Mouse (Mus musculus): ENCODE results near the gene Tnrc6a. TPM values are rescaled to one million over a fixed set of nuclear protein-coding genes. Genes with fewer than 3 reads are reported as not detected.

Gene Tnrc6a
- polyA plus RNA-seq, 1 experiment from 2014 or later = 44.8 TPM

DNA sequence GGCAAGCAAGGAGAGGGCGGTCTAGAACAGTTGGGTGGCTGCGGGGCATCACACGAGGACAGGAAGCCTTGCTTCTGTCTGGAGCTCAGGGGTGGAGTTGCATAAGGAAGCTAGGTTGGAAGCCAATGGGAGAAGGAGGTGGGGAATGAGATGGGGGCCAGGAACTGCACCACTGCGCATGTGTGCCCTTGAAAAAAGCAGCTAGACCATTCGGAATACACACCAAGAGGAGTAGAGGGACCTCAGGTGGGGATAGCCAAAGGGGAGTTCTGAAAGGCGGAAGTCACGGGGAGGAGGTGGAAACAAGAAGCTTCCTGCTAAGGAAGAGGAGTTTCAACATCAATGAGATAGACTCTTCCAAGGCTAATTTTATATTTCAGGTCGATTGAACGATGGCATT, 77.0 kb downstream of the Tnrc6a start:
- Histone ChIP-seq H3K27ac (ENCODE audit: low read depth, low read length) (no peak overlapping the region), H3K4me2 (no peak overlapping the region), H3K4me3 (ENCODE audit: low read depth, low read length) (no peak overlapping the region), H3K36me3 (ENCODE audit: control insufficient read depth, insufficient read depth, low read length) (no peaks in the 10 kb centered on the region), H3K9ac (ENCODE audit: low read depth, low read length) (no peak overlapping the region), H3K27me3 (ENCODE audit: control insufficient read depth, insufficient read depth, low read length) (no peaks in the 10 kb centered on the region), H3K4me1 (ENCODE audit: control insufficient read depth, insufficient read depth, low read length) (no peaks in the 10 kb centered on the region), H3K9me3 (replicated peaks; ENCODE audit: control insufficient read depth, low read length) (no peaks in the 10 kb centered on the region)
- 72% methylated on average over 9 of the region's 9 CpGs for WGBS (ENCODE audit: insufficient replicate concordance)
- ATAC-seq (replicated peaks; ENCODE audit: insufficient number of reproducible peaks, low FRiP score, low TSS enrichment) = no peak

DNA sequence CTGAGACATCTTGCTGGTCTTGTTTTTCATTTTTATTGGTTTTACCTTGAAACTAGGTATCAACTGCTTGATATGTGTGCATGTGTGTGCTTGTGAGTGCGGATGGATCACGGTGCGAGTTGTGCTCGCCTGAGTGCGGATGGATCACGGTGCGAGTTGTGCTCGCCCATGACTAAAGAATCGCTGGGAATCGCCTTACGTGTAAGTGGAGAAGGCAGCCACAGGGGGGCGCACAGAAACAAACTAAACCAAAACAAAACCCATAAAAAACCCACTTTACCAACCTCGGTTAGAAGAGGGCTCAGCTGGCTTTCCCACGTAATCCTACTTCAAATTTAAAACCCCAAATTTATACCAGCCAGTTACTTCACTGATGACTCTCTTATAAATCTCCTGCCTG, 81.6 kb downstream of the Tnrc6a start:
- WGBS (ENCODE audit: insufficient replicate concordance) = 28% methylated on average over 14 of the region's 14 CpGs

DNA sequence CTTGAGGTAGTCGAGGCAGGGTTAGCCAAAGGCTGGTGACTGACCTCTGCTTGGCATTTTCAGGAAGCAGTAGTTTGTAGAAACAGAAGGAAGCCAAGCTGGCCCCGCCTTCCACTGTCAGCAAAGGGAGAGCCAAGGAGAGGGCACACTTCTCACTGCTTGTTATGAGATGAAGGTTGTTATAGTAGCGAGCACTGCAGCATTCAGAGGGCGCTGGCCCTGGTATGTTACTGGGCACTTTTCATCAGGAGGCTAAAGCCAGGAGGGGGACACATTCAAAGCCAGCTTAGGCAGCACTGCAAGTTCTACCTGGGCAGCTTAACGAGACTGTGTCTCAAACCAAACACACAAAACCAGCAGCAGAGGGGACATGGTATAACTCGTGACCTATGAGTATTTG, 83.9 kb downstream of the Tnrc6a start:
- Histone ChIP-seq H3K4me3 (ENCODE audit: low read depth, low read length) (no peak overlapping the region), H3K27ac (ENCODE audit: low read depth, low read length) (no peak overlapping the region), H3K36me3 (ENCODE audit: control insufficient read depth, insufficient read depth, low read length) (no peaks in the 10 kb centered on the region), H3K9me3 (replicated peaks; ENCODE audit: control insufficient read depth, low read length) (no peaks in the 10 kb centered on the region), H3K27me3 (ENCODE audit: control insufficient read depth, insufficient read depth, low read length) (no peaks in the 10 kb centered on the region), H3K9ac (ENCODE audit: low read depth, low read length) (no peak overlapping the region), H3K4me1 (ENCODE audit: control insufficient read depth, insufficient read depth, low read length) (peaks cover 6% of the 10 kb centered on the region), H3K4me2 (no peak overlapping the region)
- 70% methylated on average over 6 of the region's 6 CpGs for WGBS (ENCODE audit: insufficient replicate concordance)
- no peak for ATAC-seq (replicated peaks; ENCODE audit: insufficient number of reproducible peaks, low FRiP score, low TSS enrichment)

More for the DNA sequence above, 81.6 kb downstream of the Tnrc6a start:
- H3K4me2 ChIP-seq = no peak overlapping the region
- H3K9me3 ChIP-seq (replicated peaks; ENCODE audit: control insufficient read depth, low read length) = no peaks in the 10 kb centered on the region
- H3K27me3 ChIP-seq (ENCODE audit: control insufficient read depth, insufficient read depth, low read length) = no peaks in the 10 kb centered on the region
- no peak overlapping the region for H3K27ac ChIP-seq (ENCODE audit: low read depth, low read length)
- H3K36me3 ChIP-seq (ENCODE audit: control insufficient read depth, insufficient read depth, low read length) = no peaks in the 10 kb centered on the region
- no peak for ATAC-seq (replicated peaks; ENCODE audit: insufficient number of reproducible peaks, low FRiP score, low TSS enrichment)
- H3K4me1 ChIP-seq (ENCODE audit: control insufficient read depth, insufficient read depth, low read length) = peaks cover 5% of the 10 kb centered on the region
- no peak overlapping the region for H3K4me3 ChIP-seq (ENCODE audit: low read depth, low read length)
- H3K9ac ChIP-seq (ENCODE audit: low read depth, low read length) = no peak overlapping the region

DNA sequence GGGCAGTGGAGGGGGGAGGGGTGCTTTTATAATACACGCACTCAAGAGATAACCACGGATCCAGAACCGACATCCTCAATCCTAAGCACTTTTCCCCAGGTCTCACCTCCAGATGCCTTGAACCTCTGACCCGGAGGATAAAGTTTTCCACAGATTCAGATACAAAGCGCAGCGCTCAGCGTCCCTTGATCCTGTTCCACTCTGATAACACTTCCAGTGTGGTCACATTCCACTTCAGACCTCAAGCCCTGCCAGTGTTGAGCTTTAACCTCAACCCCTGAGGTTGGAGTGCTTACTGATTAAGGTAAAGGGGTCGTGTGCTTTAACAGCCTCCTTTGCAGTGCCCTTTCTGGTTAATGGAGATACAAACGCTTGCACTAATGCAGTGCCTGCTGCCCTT, 86.2 kb downstream of the Tnrc6a start:
- Histone ChIP-seq H3K27ac (ENCODE audit: low read depth, low read length) (no peak overlapping the region), H3K4me3 (ENCODE audit: low read depth, low read length) (no peak overlapping the region), H3K9me3 (replicated peaks; ENCODE audit: control insufficient read depth, low read length) (no peaks in the 10 kb centered on the region), H3K9ac (ENCODE audit: low read depth, low read length) (no peak overlapping the region; the same call in 1 of the 2 replicates), H3K4me2 (no peak overlapping the region), H3K36me3 (ENCODE audit: control insufficient read depth, insufficient read depth, low read length) (no peaks in the 10 kb centered on the region), H3K4me1 (ENCODE audit: control insufficient read depth, insufficient read depth, low read length) (peaks cover 14% of the 10 kb centered on the region), H3K27me3 (ENCODE audit: control insufficient read depth, insufficient read depth, low read length) (no peaks in the 10 kb centered on the region)
- ATAC-seq (replicated peaks; ENCODE audit: insufficient number of reproducible peaks, low FRiP score, low TSS enrichment) = no peak
- WGBS (ENCODE audit: insufficient replicate concordance) = 15% methylated on average over 9 of the region's 9 CpGs

DNA sequence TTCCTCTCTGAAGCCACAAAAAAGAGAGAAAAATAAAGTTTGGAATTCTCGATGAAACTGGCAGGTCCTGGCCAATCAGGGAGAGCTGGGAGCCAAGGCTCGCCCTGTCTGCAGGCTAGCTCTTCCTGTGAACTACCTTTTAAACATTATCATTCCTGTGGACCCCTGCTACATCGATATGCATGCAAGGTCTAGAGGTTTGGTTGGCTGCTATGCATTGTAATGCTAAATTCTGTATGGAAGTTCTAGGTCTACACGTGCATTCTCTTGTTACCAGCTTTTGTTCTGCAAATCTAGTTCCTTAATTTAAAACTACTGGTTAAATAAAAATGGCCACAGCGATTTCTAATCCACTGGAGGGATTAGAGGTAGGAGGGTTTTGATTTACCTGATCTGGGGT, 87.8 kb downstream of the Tnrc6a start:
- Histone ChIP-seq H3K4me3 (ENCODE audit: low read depth, low read length) (no peak overlapping the region), H3K4me1 (ENCODE audit: control insufficient read depth, insufficient read depth, low read length) (peaks cover 14% of the 10 kb centered on the region), H3K36me3 (ENCODE audit: control insufficient read depth, insufficient read depth, low read length) (no peaks in the 10 kb centered on the region), H3K27ac (ENCODE audit: low read depth, low read length) (no peak overlapping the region), H3K27me3 (ENCODE audit: control insufficient read depth, insufficient read depth, low read length) (no peaks in the 10 kb centered on the region), H3K9ac (ENCODE audit: low read depth, low read length) (no peak overlapping the region), H3K4me2 (no peak overlapping the region), H3K9me3 (replicated peaks; ENCODE audit: control insufficient read depth, low read length) (no peaks in the 10 kb centered on the region)
- WGBS (ENCODE audit: insufficient replicate concordance) = 56% methylated on average over 5 of the region's 5 CpGs
- no peak for ATAC-seq (replicated peaks; ENCODE audit: insufficient number of reproducible peaks, low FRiP score, low TSS enrichment)

DNA sequence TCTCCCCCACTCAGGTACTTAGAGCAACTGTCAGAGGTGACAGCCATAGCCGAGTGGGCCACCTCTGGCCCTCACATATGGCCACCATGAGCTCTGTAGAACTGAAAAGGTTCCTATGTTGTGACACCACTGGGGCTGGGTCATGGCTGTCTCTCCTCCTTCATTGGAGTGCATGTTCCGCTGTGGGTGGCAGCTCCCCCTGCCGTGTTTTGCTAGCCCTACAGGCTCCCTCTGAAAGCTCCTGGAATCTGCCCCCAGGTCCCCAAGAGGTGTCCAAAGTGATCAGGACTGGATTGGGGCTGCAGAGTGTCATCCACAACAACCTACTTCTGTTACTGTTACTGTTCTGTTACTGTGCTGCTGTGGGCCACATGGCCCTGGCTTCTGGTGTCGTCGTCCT, 88.6 kb downstream of the Tnrc6a start:
- no peak overlapping the region for H3K27ac ChIP-seq (ENCODE audit: low read depth, low read length)
- WGBS (ENCODE audit: insufficient replicate concordance) = 80% methylated on average over 5 of the region's 5 CpGs
- ATAC-seq (replicated peaks; ENCODE audit: insufficient number of reproducible peaks, low FRiP score, low TSS enrichment) = no peak
- no peaks in the 10 kb centered on the region for H3K27me3 ChIP-seq (ENCODE audit: control insufficient read depth, insufficient read depth, low read length)
- H3K4me3 ChIP-seq (ENCODE audit: low read depth, low read length) = no peak overlapping the region
- no peak overlapping the region for H3K9ac ChIP-seq (ENCODE audit: low read depth, low read length)
- no peak overlapping the region for H3K4me2 ChIP-seq
- no peaks in the 10 kb centered on the region for H3K36me3 ChIP-seq (ENCODE audit: control insufficient read depth, insufficient read depth, low read length)
- no peaks in the 10 kb centered on the region for H3K9me3 ChIP-seq (replicated peaks; ENCODE audit: control insufficient read depth, low read length)
- H3K4me1 ChIP-seq (ENCODE audit: control insufficient read depth, insufficient read depth, low read length) = peaks cover 14% of the 10 kb centered on the region

DNA sequence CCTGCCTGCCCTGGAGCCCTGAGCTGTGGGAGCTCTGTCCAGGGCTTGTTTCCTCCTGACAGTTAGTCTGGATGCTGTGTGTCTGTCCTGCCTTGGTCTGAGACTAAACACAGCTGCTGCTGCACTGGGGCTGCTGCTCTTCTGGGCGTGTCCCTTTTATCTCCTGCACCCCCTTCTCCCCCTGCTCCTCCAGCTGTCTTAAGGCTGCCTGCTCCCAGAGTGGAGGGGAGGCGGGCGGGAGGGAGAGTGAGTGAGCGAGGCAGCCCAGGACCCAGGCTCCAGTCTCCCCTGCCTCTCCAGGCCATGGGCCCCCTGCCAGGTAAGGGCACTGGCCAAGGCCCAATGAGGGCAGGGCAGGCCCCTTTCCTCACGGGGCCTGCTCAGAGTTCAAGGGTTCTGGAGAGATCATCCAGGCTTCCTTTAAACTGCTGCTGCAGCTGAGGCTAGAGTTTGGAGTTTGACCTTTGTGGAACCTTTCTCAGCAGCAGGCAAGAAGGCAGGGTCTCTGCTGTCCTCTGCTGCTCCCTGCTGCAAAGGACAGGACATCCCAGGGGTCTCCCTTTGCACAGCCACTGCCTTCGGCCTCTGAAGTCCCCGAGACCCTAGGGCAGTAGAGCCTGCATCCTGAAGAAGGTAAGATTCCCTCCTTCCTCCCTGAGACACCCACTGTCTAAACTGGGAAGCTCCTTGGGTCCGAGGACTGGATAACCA, 90.8 kb downstream of the Tnrc6a start, which contains the start of gene Slc5a11:
Gene Slc5a11 (plus strand): TSS at position 416 of the 711 bp plus-strand sequence.
- WGBS (ENCODE audit: insufficient replicate concordance) = 29% methylated on average over 8 of the region's 8 CpGs
- Histone ChIP-seq H3K36me3 (ENCODE audit: control insufficient read depth, insufficient read depth, low read length) (no peaks in the 10 kb centered on the region), H3K27me3 (ENCODE audit: control insufficient read depth, insufficient read depth, low read length) (no peaks in the 10 kb centered on the region), H3K9ac (ENCODE audit: low read depth, low read length) (no peak within 1 kb of the TSS), H3K9me3 (replicated peaks; ENCODE audit: control insufficient read depth, low read length) (no peaks in the 10 kb centered on the region), H3K27ac (ENCODE audit: low read depth, low read length) (no peak within 1 kb of the TSS), H3K4me3 (ENCODE audit: low read depth, low read length) (no peak within 1 kb of the TSS), H3K4me1 (ENCODE audit: control insufficient read depth, insufficient read depth, low read length) (peaks cover 14% of the 10 kb centered on the region), H3K4me2 (no peak within 1 kb of the TSS)
- no peak for ATAC-seq (replicated peaks; ENCODE audit: insufficient number of reproducible peaks, low FRiP score, low TSS enrichment)

DNA sequence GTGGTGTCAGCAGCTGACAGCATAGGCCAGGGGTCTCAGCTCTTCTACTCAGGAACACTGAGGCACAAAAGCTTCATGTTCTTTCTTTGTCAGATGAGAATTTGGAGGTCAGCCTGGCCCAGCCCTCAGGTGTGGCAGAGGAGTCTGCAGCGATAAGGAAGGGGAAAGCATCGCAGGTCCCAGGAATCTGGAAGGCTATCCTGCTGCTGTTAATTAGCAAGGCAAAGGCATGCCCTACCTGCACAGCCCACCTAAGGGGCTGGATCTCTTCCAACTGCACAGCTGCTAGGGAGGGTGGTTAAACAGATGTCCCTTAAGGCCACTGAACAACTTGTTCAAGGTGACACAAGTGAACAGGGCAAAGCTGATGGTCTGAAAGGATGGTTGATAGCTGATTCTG, 91.5 kb downstream of the Tnrc6a start:
- no peak for ATAC-seq (replicated peaks; ENCODE audit: insufficient number of reproducible peaks, low FRiP score, low TSS enrichment)
- WGBS (ENCODE audit: insufficient replicate concordance) = 65% methylated on average over 2 of the region's 2 CpGs
- Histone ChIP-seq H3K9me3 (replicated peaks; ENCODE audit: control insufficient read depth, low read length) (no peaks in the 10 kb centered on the region), H3K27me3 (ENCODE audit: control insufficient read depth, insufficient read depth, low read length) (no peaks in the 10 kb centered on the region), H3K4me2 (no peak overlapping the region), H3K4me1 (ENCODE audit: control insufficient read depth, insufficient read depth, low read length) (peaks cover 9% of the 10 kb centered on the region), H3K9ac (ENCODE audit: low read depth, low read length) (no peak overlapping the region), H3K4me3 (ENCODE audit: low read depth, low read length) (no peak overlapping the region), H3K36me3 (ENCODE audit: control insufficient read depth, insufficient read depth, low read length) (no peaks in the 10 kb centered on the region), H3K27ac (ENCODE audit: low read depth, low read length) (no peak overlapping the region)

Measured in heart, embryonic 11.5 days (tissue).